Mouse (Mus musculus) cerebellum, adult 2 months (tissue): ENCODE results near the gene Plin4. TPM values are rescaled to one million over a fixed set of nuclear protein-coding genes. Genes with fewer than 3 reads are reported as not detected.

Source experiments
- DNase-seq, 2 experiments: peaks; one replicate each; pipeline ENCODE4 v3.0.0; 2021
- H3K27ac ChIP-seq: fragments of 200-500 bp; 2 replicates; pipeline ENCODE4 v1.5.1; 2012; ENCODE audit warnings: low read length, control low read depth, inconsistent platforms; ENCODE audit not compliant: insufficient read depth
- H3K27me3 ChIP-seq: fragments of 200-500 bp; 2 replicates; pipeline ENCODE4 v1.6.1; 2012; ENCODE audit warnings: inconsistent platforms, mild to moderate bottlenecking, low read length, moderate library complexity; ENCODE audit not compliant: control insufficient read depth, insufficient read depth
- H3K4me1 ChIP-seq: fragments of 200-500 bp; 2 replicates; pipeline ENCODE4 v1.6.1; 2011; ENCODE audit warnings: low read length; ENCODE audit not compliant: control insufficient read depth, insufficient read depth
- H3K4me3 ChIP-seq: fragments of 200-500 bp; replicated peaks from 2 replicates; pipeline ENCODE3; 2011; ENCODE audit warnings: mild to moderate bottlenecking, low read depth, low read length, control low read depth; ENCODE audit not compliant: insufficient read depth
- CTCF ChIP-seq: fragments of 200-500 bp; IDR thresholded peaks from 2 replicates; pipeline ENCODE4 v1.5.1; 2011; ENCODE audit warnings: low read depth, mild to moderate bottlenecking, control low read depth, low read length, moderate library complexity, borderline replicate concordance; ENCODE audit not compliant: insufficient read depth
- POLR2A ChIP-seq: fragments of 200-500 bp; IDR thresholded peaks from 2 replicates; pipeline ENCODE4 v1.6.1; 2011; ENCODE audit warnings: low read length, control low read depth, borderline replicate concordance; ENCODE audit not compliant: insufficient read depth
- WGBS: fragments of 180-500 bp; shearing (Covaris S2); methylation state at CpG from one replicate; pipeline ENCODE4 v1.1.7; 2018; 5-methylcytosine and 5-hydroxymethylcytosine counted together
- polyA plus RNA-seq: library from polyadenylated mRNA; depleted of rRNA; stranded (reverse); fragments of >200 nt; gene quantifications from 2 replicates; pipeline ENCODE4 v1.2.3, GENCODE M21; 2012

The Plin4 gene
- polyA plus RNA-seq, 1 experiment, result 1.1 TPM

DNA sequence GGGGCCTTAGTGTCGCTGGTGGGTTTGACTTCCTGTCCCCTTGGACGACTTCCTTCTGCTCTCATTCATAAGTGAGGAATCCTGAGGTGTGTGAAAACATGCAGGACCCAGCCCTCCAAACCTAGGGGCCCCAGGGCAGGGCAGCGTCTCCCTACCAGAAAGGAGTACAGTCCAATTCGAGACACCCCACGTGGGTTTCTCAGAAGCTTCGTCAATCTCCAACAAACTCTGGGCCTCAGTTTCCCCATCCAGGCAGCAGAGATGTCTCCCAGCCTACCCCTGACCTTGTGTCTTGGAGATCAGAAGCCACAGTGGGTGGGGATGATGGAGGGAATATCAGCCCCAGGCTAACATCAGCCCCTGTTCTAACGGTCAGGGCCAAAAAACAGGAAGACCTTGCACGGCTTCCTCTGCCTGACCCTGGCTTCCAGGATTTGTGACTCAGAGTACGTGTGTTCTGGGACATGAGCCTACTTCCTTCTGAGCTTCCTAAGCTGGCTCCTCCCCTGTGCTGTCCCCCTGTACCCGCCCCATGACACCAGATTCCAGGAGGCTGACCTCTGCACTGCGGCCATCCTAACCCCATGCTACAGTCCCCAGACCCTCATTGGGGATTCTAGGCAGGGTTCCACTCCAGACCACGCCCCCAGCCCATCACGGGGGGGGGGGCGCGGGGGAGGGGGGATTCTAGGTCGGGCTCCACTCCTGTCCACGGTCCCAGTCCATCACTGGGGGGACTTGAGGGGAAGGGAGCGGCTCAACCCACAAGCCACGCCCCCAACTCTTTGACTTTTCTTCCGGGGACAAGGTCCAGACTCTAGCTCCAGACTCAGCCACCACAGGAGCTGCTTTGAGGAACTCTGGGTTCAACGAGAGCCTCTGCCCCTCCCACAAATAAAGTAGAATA, 24.1 kb upstream of the Plin4 start:
- Histone ChIP-seq H3K4me3 (no peak overlapping the region), H3K27ac (no peak overlapping the region), H3K27me3 (no peaks in the 10 kb centered on the region), H3K4me1 (peaks cover 7% of the 10 kb centered on the region)
- TF ChIP-seq POLR2A, result no peak
- no peak for TF ChIP-seq CTCF
- whole genome bisulfite sequencing, result 29% methylated on average over 21 of the region's 21 CpGs
- DNase-seq, result peak in 1 of 2 experiments; percentile 27

DNA sequence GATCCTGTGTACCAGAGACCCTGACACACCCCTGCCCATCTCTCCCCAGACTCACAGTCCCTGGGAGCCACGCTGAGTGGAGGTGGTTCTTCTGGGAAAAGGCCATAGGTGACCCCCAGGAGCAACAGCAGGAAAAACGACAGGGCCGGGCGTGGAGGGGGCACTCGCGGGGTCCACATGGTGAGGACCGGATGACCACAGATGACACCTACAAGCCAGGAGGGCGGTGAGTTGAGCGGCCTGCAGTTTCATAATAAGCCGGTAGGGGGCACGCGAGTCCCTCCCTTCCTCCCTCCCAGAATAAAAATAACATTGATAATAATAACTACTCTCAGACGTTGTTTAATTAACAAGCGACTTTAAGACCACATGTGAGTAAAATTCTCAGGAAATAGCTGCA, 23.1 kb upstream of the Plin4 start:
- H3K27me3 ChIP-seq, result no peaks in the 10 kb centered on the region
- H3K4me1 ChIP-seq, result peaks cover 5% of the 10 kb centered on the region
- no peak overlapping the region for H3K27ac ChIP-seq
- peak; percentile 55 to 74 for DNase-seq
- TF ChIP-seq CTCF (peak; percentile 83), POLR2A (no peak)
- WGBS, result 7% methylated on average over 14 of the region's 14 CpGs
- H3K4me3 ChIP-seq, result no peak overlapping the region

DNA sequence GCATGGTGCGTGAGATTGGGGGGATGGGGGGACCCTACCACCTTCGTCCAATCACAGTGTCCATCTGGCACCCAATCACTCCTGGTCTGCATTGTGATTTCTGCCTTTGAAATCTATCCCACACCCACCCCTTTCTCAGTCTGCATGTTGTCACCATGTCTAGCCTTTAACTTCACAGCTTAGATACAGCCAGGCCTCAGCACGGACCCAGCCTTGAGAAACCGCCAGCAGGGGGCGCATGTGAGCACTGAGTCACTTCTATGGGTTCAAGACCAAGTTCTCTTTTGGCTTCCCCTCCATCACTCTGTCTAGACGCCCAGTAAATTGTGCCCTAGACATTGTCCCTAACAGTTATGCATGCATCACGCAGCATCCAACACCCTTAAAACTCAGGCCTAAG, 22.2 kb upstream of the Plin4 start:
- Histone ChIP-seq H3K4me1 (peaks cover 5% of the 10 kb centered on the region), H3K27ac (no peak overlapping the region), H3K27me3 (no peaks in the 10 kb centered on the region), H3K4me3 (no peak overlapping the region)
- TF ChIP-seq CTCF (peak; percentile 81), POLR2A (no peak)
- DNase-seq, result peak; percentile 55 to 75
- WGBS, result 31% methylated on average over 7 of the region's 7 CpGs

DNA sequence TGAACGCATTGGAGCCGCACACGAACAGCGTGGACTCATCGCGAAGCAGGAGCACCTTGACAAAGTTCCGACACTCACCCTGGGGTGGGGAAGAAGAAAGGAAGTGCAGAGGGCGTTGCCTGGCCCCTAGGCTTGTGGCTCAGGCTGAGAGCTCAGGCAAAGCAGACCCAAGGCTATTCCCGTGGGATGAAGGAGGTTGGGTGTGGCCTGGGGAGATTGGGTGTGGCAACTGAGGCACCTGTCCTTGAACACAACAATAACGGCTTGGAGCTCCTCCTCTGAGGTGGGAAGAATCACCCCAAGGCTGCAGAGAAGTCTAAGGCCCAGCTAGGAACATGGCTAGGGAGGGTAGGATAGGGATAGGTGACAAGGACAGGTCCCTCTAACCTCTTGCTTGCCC, 21.5 kb upstream of the Plin4 start:
- no peak for DNase-seq
- Histone ChIP-seq H3K27ac (no peak overlapping the region), H3K4me1 (peaks cover 5% of the 10 kb centered on the region), H3K27me3 (no peaks in the 10 kb centered on the region), H3K4me3 (no peak overlapping the region)
- 90% methylated on average over 10 of the region's 10 CpGs for WGBS
- no peak for TF ChIP-seq CTCF
- TF ChIP-seq POLR2A, result no peak

DNA sequence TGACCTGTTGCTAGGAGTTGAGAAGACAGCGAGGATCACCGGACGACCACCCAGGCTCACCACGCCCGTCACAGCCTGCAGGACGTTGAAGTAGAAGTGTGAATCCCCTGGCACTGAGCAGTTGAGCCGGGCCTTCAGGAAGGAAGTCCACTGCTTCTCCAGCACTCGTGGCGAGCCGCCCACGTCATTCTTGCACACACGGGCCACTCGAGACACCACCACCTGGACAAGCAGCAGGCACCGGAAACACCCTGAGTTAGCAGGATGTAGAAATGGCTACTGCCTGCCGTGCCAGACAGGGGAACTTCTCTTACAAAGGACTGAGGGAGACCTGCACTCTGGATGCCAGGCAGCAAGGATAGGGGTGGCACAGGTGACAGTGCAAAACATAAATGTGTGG, 18.6 kb upstream of the Plin4 start:
- DNase-seq, result peak; percentile 49 to 62
- 16% methylated on average over 15 of the region's 15 CpGs for WGBS
- Histone ChIP-seq H3K27me3 (no peaks in the 10 kb centered on the region), H3K4me3 (no peak overlapping the region), H3K27ac (no peak overlapping the region), H3K4me1 (peaks cover 7% of the 10 kb centered on the region)
- TF ChIP-seq CTCF (no peak), POLR2A (no peak)

DNA sequence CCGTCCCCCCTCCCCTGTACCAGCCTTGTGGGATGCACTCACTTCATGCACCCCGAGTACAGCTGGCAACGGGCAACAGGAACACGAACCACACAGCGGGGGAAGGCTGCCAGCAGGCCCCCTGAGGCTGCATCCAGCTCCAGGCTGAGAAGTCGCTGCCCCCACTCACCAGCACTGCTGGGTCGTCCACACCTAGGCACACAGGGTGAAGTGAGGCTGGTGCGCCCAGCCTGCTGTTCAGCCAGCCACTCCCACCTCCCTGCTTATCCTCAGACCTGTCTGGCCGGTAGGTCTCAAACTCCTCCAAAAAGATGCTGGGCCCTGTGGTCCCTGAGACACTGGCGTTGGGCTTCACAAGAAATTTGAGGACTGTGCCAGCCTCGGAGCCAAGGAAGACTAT, 16.6 kb upstream of the Plin4 start:
- WGBS, result 69% methylated on average over 11 of the region's 11 CpGs
- Histone ChIP-seq H3K4me1 (peaks cover 7% of the 10 kb centered on the region), H3K27ac (no peak overlapping the region), H3K4me3 (no peak overlapping the region), H3K27me3 (no peaks in the 10 kb centered on the region; the same call in 1 of the 2 replicates)
- TF ChIP-seq CTCF (no peak), POLR2A (no peak)
- DNase-seq, result no peak

DNA sequence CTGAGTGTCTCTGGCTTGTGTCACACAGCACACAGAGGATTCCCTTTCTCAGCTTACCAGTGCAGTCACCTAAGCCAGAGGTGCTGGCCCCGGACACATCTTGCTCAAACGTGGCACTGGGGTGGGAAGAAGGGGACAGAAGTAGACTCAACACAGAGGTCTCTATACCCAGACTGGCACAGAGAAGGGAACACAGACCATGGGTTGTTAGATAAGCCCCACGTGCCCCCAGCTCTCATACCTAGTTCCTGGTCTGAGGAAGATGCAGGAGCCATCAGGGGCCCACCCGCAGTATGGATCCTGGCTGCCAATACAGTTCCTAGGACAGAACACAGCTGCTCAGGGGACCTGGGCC, 15.7 kb upstream of the Plin4 start:
- Histone ChIP-seq H3K27ac (no peak overlapping the region), H3K4me1 (peaks cover 11% of the 10 kb centered on the region), H3K27me3 (no peaks in the 10 kb centered on the region; the same call in 1 of the 2 replicates), H3K4me3 (no peak overlapping the region)
- no peak for DNase-seq
- 93% methylated on average over 4 of the region's 4 CpGs for WGBS
- TF ChIP-seq CTCF (no peak), POLR2A (no peak)

DNA sequence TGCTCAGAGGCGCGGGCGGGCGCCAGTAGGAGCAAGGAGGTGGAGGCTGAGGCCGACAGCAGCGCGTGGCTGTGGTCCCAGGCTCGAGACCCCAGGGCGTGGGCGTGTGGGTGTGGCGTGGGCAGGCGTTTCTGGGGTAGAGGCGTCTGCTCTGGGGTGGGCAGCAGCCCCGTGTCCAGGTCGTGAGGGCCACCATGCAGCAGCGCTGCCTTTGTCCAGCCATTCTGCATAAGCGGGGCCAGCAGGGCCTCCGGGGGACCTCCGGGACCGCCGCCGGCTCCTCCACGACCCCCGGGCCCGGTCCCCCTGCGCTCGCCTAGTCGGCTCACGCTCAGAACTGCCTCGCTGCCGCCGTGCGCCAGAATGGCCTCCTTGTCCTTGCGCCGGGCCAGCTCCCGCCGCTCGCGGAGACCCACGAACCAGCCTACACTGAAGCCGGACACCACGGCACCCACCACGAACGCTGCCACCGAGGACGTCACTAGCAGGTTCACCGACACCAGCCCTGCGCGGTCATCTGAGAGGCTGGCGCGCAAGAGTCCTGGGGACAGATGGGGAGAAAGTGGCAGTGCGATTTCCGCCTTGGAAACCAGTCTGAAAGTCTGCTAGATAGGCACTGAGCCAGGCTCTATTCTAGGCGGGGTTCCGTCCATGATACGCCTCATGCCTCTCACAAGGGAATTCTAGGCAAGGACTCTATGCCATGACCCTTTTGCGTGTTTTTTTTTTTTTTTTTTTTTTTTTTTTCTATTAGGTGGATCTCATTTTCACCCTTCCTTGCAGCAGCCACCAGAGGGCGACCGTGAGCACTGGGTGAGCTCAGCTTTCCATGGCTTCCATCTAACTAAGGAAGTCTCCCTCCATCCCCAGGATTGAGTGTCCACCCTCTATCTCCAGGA, 15.0 kb upstream of the Plin4 start:
- DNase-seq, result peak; percentile 47 to 63
- Histone ChIP-seq H3K27me3 (no peaks in the 10 kb centered on the region; the same call in 1 of the 2 replicates), H3K27ac (no peak overlapping the region), H3K4me1 (peaks cover 14% of the 10 kb centered on the region), H3K4me3 (no peak overlapping the region)
- 23% methylated on average over 59 of the region's 59 CpGs for WGBS
- TF ChIP-seq POLR2A (no peak), CTCF (peak; percentile 76)
